Mouse (Mus musculus) CD8-positive naive resting alpha-beta T cell, adult 2 months (primary cell): Measurements from ENCODE around the gene Pfdn6.
"Not testable (repeated sequence)": the region's sequence is repeated elsewhere in the genome, so short reads cannot be mapped to it uniquely, and the experiment has no call there.

Source experiments
- DNase-seq, 2 experiments: peaks; one replicate each; pipeline ENCODE4 v3.0.0; 2022; ENCODE audit warnings: low read depth in 2 of 2, low spot score in 2 of 2

Pfdn6 gene

GRCm38 (mm10) chr17:33955555-33956214, 15.5 kb upstream of the Pfdn6 start, which contains the start of the genes Vps52 and Rps18:
TSS of gene Vps52 (plus strand) at chr17:33955812.
TSS of gene Rps18 (minus strand) at chr17:33956001.
- DNase-seq, result peak; percentile 97 to 98

DNA sequence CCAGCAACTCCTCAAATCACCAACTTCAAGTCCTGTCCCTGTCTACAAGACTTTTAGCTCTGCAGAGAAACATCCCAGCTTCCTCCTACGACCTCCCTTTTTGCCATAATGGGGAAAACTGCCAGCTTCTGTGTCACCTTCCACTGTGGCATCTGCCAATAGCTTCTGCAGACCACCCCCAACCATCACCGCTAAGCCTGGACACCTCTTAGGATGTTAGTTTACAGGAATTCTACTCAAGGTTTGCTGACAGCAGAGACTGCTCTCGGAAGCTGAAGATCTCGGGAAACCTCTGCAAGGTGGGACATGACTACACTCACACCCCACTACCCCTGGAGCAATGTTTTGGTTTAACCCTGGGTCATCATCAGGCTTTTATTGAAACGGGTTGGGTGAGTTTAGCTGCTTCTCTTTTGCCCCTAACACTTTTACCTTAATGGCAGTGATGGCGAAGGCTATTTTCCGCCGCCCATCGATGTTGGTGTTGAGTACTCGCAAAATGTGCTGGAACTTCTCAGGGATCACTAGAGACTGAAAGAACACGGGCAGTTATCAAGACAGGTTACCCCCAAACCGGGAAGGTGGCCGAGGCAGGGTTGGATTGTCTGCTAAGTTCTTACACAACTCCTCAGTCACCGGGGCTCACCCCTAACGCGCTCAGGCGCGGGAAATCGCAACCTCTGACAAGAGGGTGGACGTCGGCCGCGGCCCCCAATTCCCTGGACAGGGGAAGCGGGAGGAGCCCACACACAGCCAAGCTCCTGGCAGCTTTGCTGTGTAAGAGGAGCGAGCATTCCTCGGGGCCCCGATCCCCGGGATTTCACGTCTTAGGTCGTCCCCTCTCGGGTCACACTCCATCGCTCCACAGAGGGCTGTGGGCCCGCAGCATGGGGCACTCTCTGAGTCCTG, 14.8 kb upstream of the Pfdn6 start:
- DNase-seq, result no peak

GRCm38 (mm10) chr17:33953961-33954565, 13.9 kb upstream of the Pfdn6 start:
- DNase-seq, result no peak

- DNase-seq, result no peak
Observed at GRCm38 (mm10) chr17:33953310-33953709, 13.2 kb upstream of the Pfdn6 start.

DNA sequence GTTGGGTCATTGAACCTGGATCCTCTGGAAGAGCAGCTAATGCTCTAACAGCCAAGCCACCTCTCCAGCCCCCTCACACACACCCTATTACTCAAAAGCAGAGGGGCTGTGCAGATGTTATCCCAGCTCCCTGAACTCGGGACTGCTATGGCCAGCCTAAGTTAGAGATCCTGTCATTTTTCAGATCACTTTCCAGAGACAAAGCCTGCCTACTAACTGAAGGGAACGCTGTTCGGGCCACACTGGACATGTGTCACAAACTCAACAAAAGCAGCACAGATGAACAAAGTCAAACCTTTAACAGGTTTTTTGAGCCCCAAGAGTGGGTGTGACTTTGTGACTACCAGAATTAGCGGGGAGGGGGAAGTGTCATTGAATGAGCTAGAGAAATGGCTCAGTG, 12.7 kb upstream of the Pfdn6 start:
- no peak for DNase-seq

DNA sequence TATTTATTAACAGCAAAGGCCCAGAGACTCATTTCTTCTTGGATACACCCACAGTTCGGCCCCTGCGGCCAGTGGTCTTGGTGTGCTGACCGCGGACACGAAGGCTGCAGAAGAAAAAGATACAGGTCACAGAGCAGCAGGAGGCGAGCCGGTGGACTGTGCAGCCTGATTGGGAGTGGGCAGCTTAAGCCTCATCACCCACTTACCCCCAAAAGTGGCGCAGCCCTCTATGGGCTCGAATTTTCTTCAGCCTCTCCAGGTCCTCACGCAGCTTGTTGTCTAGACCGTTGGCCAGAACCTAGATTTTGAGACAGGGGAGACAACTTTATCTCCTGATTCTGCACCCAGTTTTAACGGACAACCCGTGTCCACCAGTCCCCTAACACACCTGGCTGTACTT, 11.9 kb upstream of the Pfdn6 start:
- not testable (repeated sequence) for DNase-seq

DNA sequence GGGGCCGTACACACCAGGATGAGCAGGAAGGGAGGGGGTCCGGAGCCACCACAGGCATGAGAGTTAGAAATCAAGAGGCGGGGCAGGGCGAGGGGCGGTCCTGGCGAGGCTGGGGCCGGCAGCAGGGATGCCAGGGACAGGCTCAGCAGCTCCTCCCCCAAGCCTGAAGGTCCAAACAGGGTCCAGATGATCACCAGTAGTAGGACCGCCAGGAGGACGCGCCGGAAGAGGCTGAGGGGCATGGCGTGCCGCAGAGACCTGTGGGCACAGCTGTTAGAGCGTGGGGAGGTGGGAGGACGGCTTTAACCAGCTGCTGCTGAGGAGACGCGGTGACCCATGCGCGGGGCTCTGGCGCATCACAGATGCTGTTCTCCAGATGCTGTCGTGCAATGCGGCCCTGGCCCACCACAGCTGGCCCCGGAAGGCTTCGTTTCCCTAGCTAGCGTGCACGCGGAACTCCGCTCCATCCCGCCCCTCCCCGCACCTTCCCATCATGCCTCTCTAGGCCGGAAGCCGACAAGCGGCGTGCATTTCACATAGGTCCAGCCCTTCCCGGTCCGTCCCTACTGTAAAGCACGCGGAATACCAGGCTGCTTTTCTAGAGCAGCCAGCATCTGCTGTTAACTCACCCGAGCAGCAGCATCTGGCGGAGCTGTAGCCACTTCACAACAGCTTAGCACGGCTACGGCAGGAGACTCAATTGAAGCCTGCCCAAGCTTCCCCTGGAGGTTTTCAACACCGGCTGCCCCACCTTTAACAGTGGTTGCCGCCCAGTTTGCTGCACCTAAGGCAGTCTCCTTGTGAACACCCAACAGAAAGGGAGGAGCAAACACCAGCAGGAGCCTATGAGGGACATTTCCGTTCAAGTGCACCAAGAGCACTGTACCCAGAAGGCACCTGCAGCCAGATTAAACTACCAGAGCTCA, 11.1 kb upstream of the Pfdn6 start, which contains the start of gene B3galt4:
Gene B3galt4 (minus strand): TSS at position 468 of the 926 bp plus-strand sequence.
- DNase-seq, result peak; percentile 70 to 74

DNA sequence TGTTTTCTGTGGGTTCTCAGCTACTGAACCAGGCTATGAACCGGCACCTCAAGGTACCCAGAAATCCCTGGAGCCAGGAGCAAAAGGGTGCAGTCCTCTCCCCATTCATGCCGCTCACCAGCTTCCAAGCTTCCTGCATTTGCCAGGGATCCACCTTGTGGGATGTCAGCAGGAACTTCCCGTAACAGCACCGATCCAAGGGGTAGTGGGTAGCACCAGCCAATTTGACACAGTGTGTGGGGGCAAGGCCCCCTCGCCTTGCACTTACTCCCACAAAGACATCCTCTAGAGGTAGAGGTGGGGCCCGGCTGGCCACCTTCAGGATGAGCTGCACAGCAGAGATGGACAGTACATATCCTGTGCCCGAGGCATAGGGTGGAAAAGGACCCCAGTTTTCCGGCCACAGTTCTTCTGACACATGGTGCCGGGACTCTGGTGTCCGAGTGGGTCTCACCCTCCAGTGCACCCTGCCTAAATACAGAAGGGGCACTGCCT, 10.0 kb upstream of the Pfdn6 start:
- DNase-seq, result no peak

- DNase-seq, result no peak
Observed at GRCm38 (mm10) chr17:33948905-33949537, 8.9 kb upstream of the Pfdn6 start.

DNA sequence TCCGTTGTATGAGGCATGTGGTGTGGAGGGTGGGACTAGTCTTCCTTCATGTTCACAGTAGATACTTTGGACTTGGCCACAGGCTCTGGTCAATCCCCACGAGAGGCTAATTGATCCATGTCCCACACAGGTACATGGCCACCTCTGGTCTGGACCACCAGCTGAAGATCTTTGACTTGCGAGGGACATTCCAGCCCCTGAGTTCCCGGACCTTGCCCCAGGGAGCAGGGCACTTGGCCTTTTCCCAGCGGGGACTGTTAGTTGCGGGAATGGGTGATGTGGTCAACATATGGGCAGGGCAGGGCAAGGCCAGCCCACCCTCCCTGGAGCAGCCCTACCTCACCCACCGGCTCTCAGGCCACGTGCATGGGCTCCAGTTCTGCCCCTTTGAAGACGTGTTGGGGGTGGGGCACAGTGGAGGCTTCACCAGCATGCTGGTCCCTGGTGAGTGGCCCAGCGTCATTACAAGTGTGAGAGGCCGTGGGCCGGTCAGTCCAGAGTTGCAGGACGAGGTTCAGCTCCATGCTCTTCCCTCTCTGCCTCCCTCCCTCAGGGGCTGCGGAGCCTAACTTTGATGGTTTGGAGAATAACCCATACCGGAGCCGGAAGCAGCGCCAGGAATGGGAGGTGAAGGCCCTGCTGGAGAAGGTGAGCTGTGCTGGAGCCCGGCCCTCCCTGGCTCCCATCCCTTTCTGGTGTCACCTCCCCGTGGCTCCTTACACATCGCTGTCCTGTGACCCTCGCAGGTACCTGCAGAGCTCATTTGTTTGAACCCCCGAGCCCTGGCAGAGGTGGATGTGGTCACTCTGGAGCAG, 8.2 kb upstream of the Pfdn6 start:
- no peak for DNase-seq

DNA sequence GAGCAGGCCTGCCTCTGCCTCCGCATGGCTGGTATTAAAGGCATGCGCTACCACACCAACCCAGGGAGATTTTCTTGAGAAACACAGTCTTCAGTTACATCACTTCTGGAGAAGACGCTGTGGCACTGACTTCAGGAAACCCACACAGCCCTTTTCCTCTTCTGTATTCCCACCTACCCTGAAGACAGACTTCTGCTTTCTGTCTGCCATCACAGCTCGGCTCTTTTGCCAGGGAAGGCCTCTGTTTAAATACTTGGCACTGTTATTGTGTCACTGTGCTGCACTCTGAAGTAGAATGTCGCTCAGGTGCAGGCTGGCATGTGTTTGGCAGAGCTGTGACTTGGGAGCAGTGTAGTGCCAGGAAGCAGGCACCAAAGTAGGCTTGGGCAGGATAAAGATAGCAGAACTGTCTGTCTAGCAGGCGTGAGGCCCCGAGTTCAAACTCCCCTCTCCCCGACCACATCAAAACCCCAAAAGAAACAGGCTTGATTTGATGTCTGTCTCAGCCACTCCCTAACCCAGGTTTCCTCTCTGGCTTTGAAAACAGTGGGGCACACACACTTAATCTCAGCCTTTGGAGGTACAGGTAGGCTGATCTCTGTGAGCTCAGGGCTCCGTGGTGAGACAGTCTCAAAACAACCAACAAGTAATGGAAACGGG, 7.4 kb upstream of the Pfdn6 start:
- peak in 1 of 2 experiments; percentile 61 for DNase-seq

- DNase-seq, result no peak
Observed at GRCm38 (mm10) chr17:33943454-33943853, 3.3 kb upstream of the Pfdn6 start.

DNA sequence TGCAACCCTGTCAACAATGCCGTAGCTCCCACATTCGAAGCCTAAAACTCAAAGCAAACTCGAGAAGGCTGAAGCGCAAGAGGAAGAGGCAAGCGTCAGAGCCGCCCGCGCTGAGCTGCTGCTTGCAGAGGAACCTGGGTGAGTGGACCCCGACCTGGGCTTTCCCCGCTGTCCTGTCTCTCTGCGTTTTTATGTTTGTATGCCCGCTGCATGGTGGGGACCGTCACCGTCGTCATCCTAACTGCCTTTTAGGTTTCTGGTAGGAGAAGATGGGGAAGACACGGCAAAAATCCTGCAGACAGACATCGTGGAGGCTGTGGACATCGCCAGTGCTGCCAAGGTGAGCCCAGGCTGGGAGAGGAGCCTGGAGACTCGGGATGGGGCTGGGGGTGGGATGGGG, 1.2 kb upstream of the Pfdn6 start:
- DNase-seq, result no peak

DNA sequence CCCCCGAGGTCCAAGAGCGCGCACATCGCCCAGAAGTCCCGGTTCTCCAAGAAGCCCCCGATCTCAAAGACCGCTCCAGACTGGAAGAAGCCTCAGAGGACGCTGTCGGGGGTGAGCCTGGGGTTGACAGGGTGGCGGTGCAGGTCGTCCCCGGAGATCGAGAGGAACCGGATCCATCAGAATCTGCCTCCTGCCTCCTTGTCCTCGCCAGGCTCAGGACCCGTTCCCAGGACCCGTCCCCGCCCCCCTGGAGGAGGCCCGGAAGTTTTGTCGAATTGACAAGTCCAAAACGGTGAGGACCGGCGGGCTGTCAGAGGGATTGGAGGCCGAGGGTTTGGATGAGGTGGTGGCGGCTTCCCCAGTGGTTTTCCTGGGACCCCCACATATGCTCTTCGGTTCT, 838 bp upstream of the Pfdn6 start:
- DNase-seq, result no peak

GRCm38 (mm10) chr17:33938783-33939182, 1.4 kb downstream of the Pfdn6 start:
- no peak for DNase-seq

DNA sequence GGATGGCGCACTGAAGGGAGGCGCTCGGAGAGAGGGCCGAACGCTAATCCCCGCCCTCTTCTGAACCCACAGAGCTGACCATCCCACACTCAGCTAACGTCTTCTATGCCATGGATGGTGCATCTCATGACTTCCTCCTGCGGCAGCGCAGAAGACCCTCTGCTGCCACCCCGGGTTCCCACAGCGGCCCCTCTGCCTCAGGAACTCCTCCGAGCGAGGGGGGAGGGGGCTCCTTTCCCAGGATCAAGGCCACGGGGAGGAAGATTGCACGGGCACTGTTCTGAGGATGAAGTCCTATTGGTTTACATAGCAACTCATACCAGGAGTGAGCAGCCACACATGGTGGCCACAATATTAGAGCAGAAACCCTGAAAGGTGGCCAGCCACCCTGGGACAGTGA, 3.1 kb downstream of the Pfdn6 start:
- no peak for DNase-seq

GRCm38 (mm10) chr17:33935422-33936055, 4.6 kb downstream of the Pfdn6 start:
- no peak for DNase-seq

DNA sequence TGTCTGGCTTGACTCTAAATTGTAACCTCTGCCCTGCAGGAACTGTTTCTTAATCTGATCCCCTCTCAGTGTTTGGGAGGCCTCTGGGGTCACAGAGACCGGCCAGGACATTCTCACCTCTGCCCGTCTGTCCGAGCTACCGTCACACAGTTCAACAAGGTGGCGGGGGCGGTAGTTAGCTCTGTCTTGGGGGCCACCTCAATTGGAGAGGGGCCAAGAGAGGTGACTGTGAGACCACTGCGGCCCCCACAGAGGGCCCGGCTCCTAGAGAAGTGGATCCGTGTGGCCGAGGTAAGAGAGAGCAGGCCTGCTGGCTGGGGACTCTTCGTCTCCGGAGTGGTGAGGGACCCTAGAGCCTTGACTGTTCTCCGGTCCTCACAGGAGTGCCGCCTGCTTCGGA, 7.2 kb downstream of the Pfdn6 start:
- no peak for DNase-seq
